ENCODE assay signal across 8 mouse cellular contexts in genomic region chr10:80140666-80141035, GRCm38 (mm10). TPM values are rescaled to one million over a fixed set of nuclear protein-coding genes. Genes with fewer than 3 reads are reported as not detected.
DNase-seq lines count a peak whose midpoint lies in the region; ATAC-seq and TF ChIP-seq lines count a peak whose summit lies in the region.

Gene Cbarp, minus strand, starts transcription at chr10:80140835.

- TF ChIP-seq CTCF in Patski (IDR thresholded peaks at IDR 0.05) = no peak

- no peaks in the 10 kb centered on the region for H3K9me3 ChIP-seq in heart, embryonic 15.5 days (replicated peaks)
- H3K9me3 ChIP-seq in forebrain, embryonic 14.5 days (replicated peaks; ENCODE audit: control insufficient read depth, low read length) = no peaks in the 10 kb centered on the region
- H3K9me3 ChIP-seq in limb, embryonic 11.5 days (ENCODE audit: control insufficient read depth, low read length) = no peaks in the 10 kb centered on the region
- no peaks in the 10 kb centered on the region for H3K9me3 ChIP-seq in stomach, embryonic 16.5 days (replicated peaks; ENCODE audit: control insufficient read depth, low read length)

- peaks cover 80% of the 10 kb centered on the region for H3K4me1 ChIP-seq in heart, embryonic 15.5 days (replicated peaks)
- H3K4me1 ChIP-seq in forebrain, embryonic 14.5 days (ENCODE audit: control insufficient read depth, insufficient read depth, low read length) = peaks cover 24% of the 10 kb centered on the region
- peaks cover 24% of the 10 kb centered on the region for H3K4me1 ChIP-seq in limb, embryonic 11.5 days (ENCODE audit: control insufficient read depth, insufficient read depth, low read length)
- peaks cover 49% of the 10 kb centered on the region for H3K4me1 ChIP-seq in stomach, embryonic 16.5 days (ENCODE audit: control insufficient read depth, insufficient read depth, low read length)

- H3K36me3 ChIP-seq in heart, embryonic 15.5 days = peaks cover 24% of the 10 kb centered on the region
- H3K36me3 ChIP-seq in forebrain, embryonic 14.5 days (ENCODE audit: control insufficient read depth, insufficient read depth, low read length) = peaks cover 25% of the 10 kb centered on the region
- peaks cover 12% of the 10 kb centered on the region for H3K36me3 ChIP-seq in limb, embryonic 11.5 days (ENCODE audit: control insufficient read depth, insufficient read depth, low read length)
- H3K36me3 ChIP-seq in stomach, embryonic 16.5 days (ENCODE audit: control insufficient read depth, insufficient read depth, low read length) = peaks cover 11% of the 10 kb centered on the region; the same call in 1 of the 2 replicates

- peak within 1 kb of the TSS; percentile 54 for H3K9ac ChIP-seq in heart, embryonic 15.5 days
- peak within 1 kb of the TSS; percentile 54 for H3K9ac ChIP-seq in forebrain, embryonic 14.5 days (ENCODE audit: low read length)
- H3K9ac ChIP-seq in limb, embryonic 11.5 days (ENCODE audit: low read length) = no peak within 1 kb of the TSS
- peak within 1 kb of the TSS; percentile 71 for H3K9ac ChIP-seq in stomach, embryonic 16.5 days (ENCODE audit: low read length)

- 72% methylated on average over 10 of the region's 10 CpGs for WGBS in heart, embryonic 15.5 days
- WGBS in forebrain, embryonic 14.5 days = 77% methylated on average over 10 of the region's 10 CpGs
- WGBS in limb, embryonic 11.5 days = 69% methylated on average over 10 of the region's 10 CpGs
- 70% methylated on average over 10 of the region's 10 CpGs for WGBS in stomach, embryonic 16.5 days

- peak within 1 kb of the TSS; percentile 87 for H3K27ac ChIP-seq in heart, embryonic 15.5 days
- peak within 1 kb of the TSS; percentile 93 for H3K27ac ChIP-seq in forebrain, embryonic 14.5 days (ENCODE audit: low read depth, low read length)
- H3K27ac ChIP-seq in limb, embryonic 11.5 days (replicated peaks; ENCODE audit: low read depth, low read length) = peak within 1 kb of the TSS; percentile 48
- peak within 1 kb of the TSS; percentile 94 for H3K27ac ChIP-seq in stomach, embryonic 16.5 days (ENCODE audit: low read length)

- POLR2A ChIA-PET in Patski (lab: Charles Lee) = interaction anchor here (0.6 to 2.3 kb wide), 8 partner anchors 11 to 407 kb away, joined by 3 to 7 read pairs (median 4); partner anchors contain the start of gene Cirbp

- no peak for ATAC-seq in heart, embryonic 15.5 days (replicated peaks; ENCODE audit: insufficient number of reproducible peaks, insufficient read depth, low FRiP score, low read depth)
- ATAC-seq in Patski = no peak
- ATAC-seq in forebrain, embryonic 14.5 days = no peak
- ATAC-seq in limb, embryonic 11.5 days (ENCODE audit: insufficient number of reproducible peaks, low FRiP score, low TSS enrichment, low read depth) = no peak
- no peak for ATAC-seq in stomach, embryonic 16.5 days (ENCODE audit: insufficient read depth, low FRiP score)

- in situ Hi-C loops in Patski (cut with MboI; ENCODE audit: low pct_unique_long_range_greater_than_20kb) = loop anchor here (5.0 kb wide), 1 partner anchor 153 kb away; the partner anchor contains the start of gene Cnn2

- CTCF ChIA-PET in Patski (lab: Charles Lee) = interaction anchor here (0.9 to 5.2 kb wide), 10 partner anchors 11 to 180 kb away, joined by 3 to 46 read pairs (median 4); partner anchors contain the start of genes Tmem259 and Wdr18

- H3K4me2 ChIP-seq in heart, embryonic 15.5 days = peak within 1 kb of the TSS; percentile 99
- H3K4me2 ChIP-seq in forebrain, embryonic 14.5 days (ENCODE audit: low read length) = peak within 1 kb of the TSS; percentile 95
- peak within 1 kb of the TSS; percentile 76 for H3K4me2 ChIP-seq in limb, embryonic 11.5 days (ENCODE audit: low read depth, severe bottlenecking)
- H3K4me2 ChIP-seq in stomach, embryonic 16.5 days (ENCODE audit: low read depth, low read length) = peak within 1 kb of the TSS; percentile 98

- H3K27me3 ChIP-seq in heart, embryonic 15.5 days = peaks cover 22% of the 10 kb centered on the region
- no peaks in the 10 kb centered on the region for H3K27me3 ChIP-seq in Patski
- H3K27me3 ChIP-seq in forebrain, embryonic 14.5 days (replicated peaks; ENCODE audit: control insufficient read depth, insufficient read depth, low read length) = 0 out of 2 replicates have a peak, but pooled peaks cover 5% of the 10 kb centered on the region
- peaks cover 23% of the 10 kb centered on the region for H3K27me3 ChIP-seq in limb, embryonic 11.5 days (ENCODE audit: control insufficient read depth, insufficient read depth, low read length)
- H3K27me3 ChIP-seq in stomach, embryonic 16.5 days (ENCODE audit: control insufficient read depth, insufficient read depth, low read length) = peaks cover 3% of the 10 kb centered on the region; the same call in 1 of the 2 replicates

- DNase-seq in heart, adult 8-10 months (ENCODE audit: low spot score) = no peak
- DNase-seq in Patski (ENCODE audit: low read depth, low spot score) = no peak
- DNase-seq in forebrain, embryonic 14.5 days (ENCODE audit: low spot score) = no peak
- no peak for DNase-seq in limb, embryonic 11.5 days (ENCODE audit: low spot score)
- DNase-seq in ovary, postnatal 36 days (ENCODE audit: low spot score) = no peak
- DNase-seq in urinary bladder, postnatal 4 days (ENCODE audit: low spot score in 2 of 2) = no peak

- H3K4me3 ChIP-seq in heart, embryonic 15.5 days = peak within 1 kb of the TSS; percentile 78
- peak within 1 kb of the TSS; percentile 81 for H3K4me3 ChIP-seq in forebrain, embryonic 14.5 days (ENCODE audit: low read depth, low read length)
- H3K4me3 ChIP-seq in limb, embryonic 11.5 days (ENCODE audit: low read depth, low read length) = peak within 1 kb of the TSS; percentile 67
- peak within 1 kb of the TSS; percentile 85 for H3K4me3 ChIP-seq in stomach, embryonic 16.5 days (replicated peaks; ENCODE audit: low read length)

RNA-seq across cellular contexts. Expression of gene Cbarp, which starts in this region (rescaled TPM):
- polyA plus RNA-seq in heart, embryonic 15.5 days (2015; fragmentation: Nextera tagmentation; extraction: Ambion mirVana) = 1.7 and 2.9 TPM in 2 replicates
- total RNA-seq in heart, adult 8-10 months (2022) = 1 to 10 TPM; 3.8 to 6.1 (median 4.6) TPM
- 30.0 TPM for polyA plus RNA-seq in Patski (2021)
- 41.0 and 42.4 TPM in 2 replicates for polyA plus RNA-seq in forebrain, embryonic 14.5 days (2014; fragmentation: Nextera tagmentation; extraction: Ambion mirVana)
- 4.7 and 6.5 TPM in 2 replicates for polyA plus RNA-seq in limb, embryonic 11.5 days (2014; fragmentation: Nextera tagmentation; extraction: Ambion mirVana)
- polyA plus RNA-seq in stomach, embryonic 16.5 days (2015; fragmentation: Nextera tagmentation; extraction: Ambion mirVana) = 3.1 and 3.9 TPM in 2 replicates
